Mouse (Mus musculus) heart, adult 2 months (tissue): ENCODE results near the gene Sytl2. TPM values are rescaled to one million over a fixed set of nuclear protein-coding genes. Genes with fewer than 3 reads are reported as not detected.

Experiments
- DNase-seq, 2 experiments: peaks; one replicate each; pipeline ENCODE4 v3.0.0; 2021
- H3K27ac ChIP-seq: fragments of 200-600 bp; 2 replicates; pipeline ENCODE4 v1.8.1; 2022
- H3K27me3 ChIP-seq: fragments of 200-500 bp; 2 replicates; pipeline ENCODE4 v1.6.1; 2012; ENCODE audit warnings: mild to moderate bottlenecking, low read length, inconsistent platforms, mixed read lengths; ENCODE audit not compliant: control insufficient read depth, insufficient read depth
- H3K36me3 ChIP-seq: fragments of 200-500 bp; 2 replicates; pipeline ENCODE4 v1.6.1; 2012; ENCODE audit warnings: low read length, inconsistent platforms; ENCODE audit not compliant: control insufficient read depth, insufficient read depth
- H3K4me1 ChIP-seq: fragments of 200-500 bp; 2 replicates; pipeline ENCODE4 v1.6.1; 2011; ENCODE audit warnings: low read length; ENCODE audit not compliant: control insufficient read depth, insufficient read depth
- H3K4me3 ChIP-seq: fragments of 200-600 bp; 2 replicates; pipeline ENCODE4 v1.8.1; 2022
- H3K79me2 ChIP-seq: fragments of 200-500 bp; replicated peaks from 2 replicates; pipeline ENCODE4 v1.6.1; 2012; ENCODE audit warnings: mild to moderate bottlenecking, inconsistent platforms, low read length, moderate library complexity, mixed read lengths; ENCODE audit not compliant: control insufficient read depth, insufficient read depth
- H3K9ac ChIP-seq: fragments of 200-500 bp; 2 replicates; pipeline ENCODE4 v1.6.1; 2012; ENCODE audit warnings: low read depth, mild to moderate bottlenecking, control low read depth, inconsistent platforms, low read length, mixed read lengths
- CTCF ChIP-seq: fragments of 200-600 bp; IDR thresholded peaks from 2 replicates; pipeline ENCODE4 v1.8.1; 2022; ENCODE audit warnings: antibody characterized with exemption, mild to moderate bottlenecking, moderate library complexity
- EP300 ChIP-seq: fragments of 200-500 bp; IDR thresholded peaks from 2 replicates; pipeline ENCODE4 v1.6.1; 2011; ENCODE audit warnings: low read depth, low read length, control low read depth; ENCODE audit not compliant: insufficient read depth
- POLR2A ChIP-seq: fragments of 200-500 bp; IDR thresholded peaks from 2 replicates; pipeline ENCODE4 v1.6.1; 2011; ENCODE audit warnings: mild to moderate bottlenecking, low read depth, low read length, control low read depth; ENCODE audit not compliant: insufficient read depth
- WGBS: fragments of 180-500 bp; shearing (Covaris S2); methylation state at CpG from one replicate; pipeline ENCODE4 v1.1.7; 2018; 5-methylcytosine and 5-hydroxymethylcytosine counted together
- intact Hi-C: fragments of 180-260 bp; cut with DNase I; formaldehyde crosslinking; loops from one replicate; pipeline ENCODE4 v1.15.1; 2025
- polyA plus RNA-seq: library from polyadenylated mRNA; depleted of rRNA; stranded (reverse); fragments of >200 nt; gene quantifications from 2 replicates; pipeline ENCODE4 v1.2.3, GENCODE M21; 2012
- total RNA-seq, 2 experiments: library from RNA; stranded (reverse); gene quantifications; 2 replicates each; pipeline ENCODE4 v1.2.3; 2021

Sytl2 gene
- total and polyA plus RNA-seq, 3 experiments = 2.1 to 3.8 (median 3.3) TPM

DNA sequence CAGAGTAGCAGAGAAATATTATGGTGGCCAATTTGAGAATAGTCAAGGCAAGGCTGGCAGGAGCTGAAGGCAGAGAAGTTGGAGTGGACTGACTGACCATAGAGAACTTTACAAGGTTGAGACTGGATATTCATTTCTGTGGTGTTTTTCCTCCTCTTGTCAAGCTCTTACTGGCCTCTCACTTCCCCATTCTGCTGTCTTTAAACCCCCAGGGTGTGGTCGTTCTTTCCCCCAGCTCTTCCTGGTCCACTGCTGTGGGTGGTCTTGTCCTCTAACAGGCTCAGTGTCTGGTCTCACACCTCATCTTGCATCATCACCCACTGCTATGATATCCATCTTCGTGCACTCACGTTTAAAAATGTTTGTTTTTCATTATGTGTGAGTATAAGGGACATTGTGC lies 11.4 kb downstream of the Sytl2 start:
- Histone ChIP-seq H3K9ac (no peak overlapping the region), H3K27me3 (no peaks in the 10 kb centered on the region), H3K36me3 (no peaks in the 10 kb centered on the region), H3K27ac (no peak overlapping the region), H3K4me3 (no peak overlapping the region), H3K4me1 (peaks cover 2% of the 10 kb centered on the region), H3K79me2 (no peaks in the 10 kb centered on the region)
- no peak for DNase-seq
- WGBS = 69% methylated on average over 3 of the region's 3 CpGs
- no peak for TF ChIP-seq EP300
- TF ChIP-seq POLR2A = no peak
- no peak for TF ChIP-seq CTCF
- intact Hi-C loops = no loop called here

DNA sequence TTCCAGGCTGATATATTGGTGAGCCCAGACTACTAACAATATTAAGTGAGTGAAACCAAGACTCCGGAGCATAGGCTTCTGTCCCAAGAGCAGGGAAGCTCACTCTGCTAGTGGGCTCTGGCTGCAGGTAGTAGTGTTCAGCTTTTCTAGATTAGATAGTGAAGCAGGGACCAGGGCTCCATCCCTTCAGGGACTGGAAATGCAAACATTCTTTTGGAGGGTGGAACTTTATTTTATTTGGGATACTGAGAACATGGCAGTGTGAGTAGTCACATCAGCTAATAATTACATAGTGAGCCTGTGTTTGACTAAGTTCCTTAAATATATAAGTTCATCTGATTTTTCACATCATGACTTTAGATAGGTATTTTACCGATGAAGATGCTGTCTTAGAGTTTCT lies 14.8 kb downstream of the Sytl2 start:
- TF ChIP-seq POLR2A = no peak
- no peak for TF ChIP-seq EP300
- TF ChIP-seq CTCF = no peak
- no peak for DNase-seq
- no peak overlapping the region for H3K27ac ChIP-seq
- intact Hi-C loops = no loop called here
- H3K4me1 ChIP-seq = peaks cover 2% of the 10 kb centered on the region
- no peaks in the 10 kb centered on the region for H3K36me3 ChIP-seq
- no peaks in the 10 kb centered on the region for H3K79me2 ChIP-seq
- no peak overlapping the region for H3K4me3 ChIP-seq
- no peak overlapping the region for H3K9ac ChIP-seq
- no peaks in the 10 kb centered on the region for H3K27me3 ChIP-seq
- 85% methylated on average over 2 of the region's 2 CpGs for WGBS

GRCm38 (mm10) chr7:90319446-90319845 lies 17.4 kb downstream of the Sytl2 start:
- Histone ChIP-seq H3K9ac (no peak overlapping the region), H3K4me3 (no peak overlapping the region), H3K27ac (no peak overlapping the region), H3K79me2 (no peaks in the 10 kb centered on the region), H3K27me3 (no peaks in the 10 kb centered on the region), H3K4me1 (no peaks in the 10 kb centered on the region), H3K36me3 (no peaks in the 10 kb centered on the region)
- TF ChIP-seq EP300 (no peak), CTCF (no peak), POLR2A (no peak)
- DNase-seq = no peak
- WGBS = 94% methylated on average over 1 of the region's 1 CpGs
- intact Hi-C loops = no loop called here

GRCm38 (mm10) chr7:90320124-90320523 lies 18.1 kb downstream of the Sytl2 start:
- Histone ChIP-seq H3K4me3 (no peak overlapping the region), H3K4me1 (no peaks in the 10 kb centered on the region), H3K79me2 (no peaks in the 10 kb centered on the region), H3K36me3 (no peaks in the 10 kb centered on the region), H3K27ac (no peak overlapping the region), H3K27me3 (no peaks in the 10 kb centered on the region), H3K9ac (no peak overlapping the region)
- 65% methylated on average over 5 of the region's 5 CpGs for WGBS
- TF ChIP-seq EP300 (no peak), CTCF (no peak), POLR2A (no peak)
- no peak for DNase-seq
- intact Hi-C loops = no loop called here

DNA sequence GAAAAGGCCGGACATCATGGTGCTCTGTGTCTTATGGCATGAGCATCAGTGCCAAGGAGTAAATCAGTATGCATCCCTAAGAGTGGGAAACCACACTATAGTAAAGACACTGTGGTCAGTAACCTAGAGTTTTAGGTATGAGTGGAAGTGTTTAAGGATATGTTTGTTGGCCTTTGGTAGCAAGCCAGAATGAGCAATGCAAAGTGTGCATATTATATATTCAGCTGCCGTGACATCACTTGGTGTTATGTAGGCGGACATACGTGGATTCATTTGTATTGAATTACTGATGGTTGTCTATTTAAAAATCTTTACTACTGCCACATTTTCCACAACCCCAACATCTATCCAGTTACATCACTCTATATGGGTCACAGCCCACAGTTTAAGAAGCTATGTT lies 23.1 kb downstream of the Sytl2 start:
- intact Hi-C loops = no loop called here
- DNase-seq = no peak
- Histone ChIP-seq H3K79me2 (no peaks in the 10 kb centered on the region), H3K4me3 (no peak overlapping the region), H3K27me3 (no peaks in the 10 kb centered on the region), H3K27ac (no peak overlapping the region), H3K4me1 (no peaks in the 10 kb centered on the region), H3K36me3 (no peaks in the 10 kb centered on the region), H3K9ac (no peak overlapping the region)
- 93% methylated on average over 4 of the region's 4 CpGs for WGBS
- TF ChIP-seq EP300 (no peak), POLR2A (no peak), CTCF (no peak)

- 68% methylated on average over 1 of the region's 1 CpGs for WGBS
- no peak overlapping the region for H3K9ac ChIP-seq
These were observed 28.1 kb downstream of the Sytl2 start for GRCm38 (mm10) chr7:90330200-90330599.

More at GRCm38 (mm10) chr7:90330200-90330599, 28.1 kb downstream of the Sytl2 start:
- no peaks in the 10 kb centered on the region for H3K27me3 ChIP-seq
- H3K79me2 ChIP-seq = no peaks in the 10 kb centered on the region
- no peaks in the 10 kb centered on the region for H3K36me3 ChIP-seq
- no peak overlapping the region for H3K27ac ChIP-seq
- DNase-seq = no peak
- intact Hi-C loops = no loop called here
- H3K4me1 ChIP-seq = no peaks in the 10 kb centered on the region; the same call in 1 of the 2 replicates
- no peak overlapping the region for H3K4me3 ChIP-seq
- no peak for TF ChIP-seq CTCF
- TF ChIP-seq EP300 = no peak
- no peak for TF ChIP-seq POLR2A
